Mouse (Mus musculus): ENCODE results near the gene Pacsin2. TPM values are rescaled to one million over a fixed set of nuclear protein-coding genes. Genes with fewer than 3 reads are reported as not detected.
A peak's percentile ranks its signal among the peaks of the same experiment; 100 is the strongest.
"Not testable (repeated sequence)": the region's sequence is repeated elsewhere in the genome, so short reads cannot be mapped to it uniquely, and the experiment has no call there.

Pacsin2 gene
- polyA plus RNA-seq, 1 experiment from 2014 or later, result 42.5 TPM

DNA sequence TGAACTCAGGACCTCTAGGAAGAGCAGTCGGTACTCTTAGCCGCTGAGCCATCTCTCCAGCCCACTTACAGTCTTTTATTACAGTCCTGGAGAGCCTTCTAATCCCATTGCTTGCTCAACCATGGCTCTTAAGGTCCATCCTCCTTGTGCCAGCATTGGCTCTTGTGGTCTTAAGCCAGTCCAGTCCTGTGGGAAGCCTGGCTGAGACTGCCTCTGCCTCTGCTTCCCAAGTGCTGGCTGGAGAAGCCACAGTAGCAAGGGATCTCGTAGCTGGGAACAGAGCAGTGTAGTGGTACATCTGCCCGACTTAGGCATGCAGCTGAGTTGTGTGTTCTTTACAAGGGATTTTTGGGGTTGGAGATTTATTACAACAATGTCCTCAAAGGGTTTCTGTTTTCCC, 81.9 kb downstream of the Pacsin2 start:
- DNase-seq (ENCODE audit: low spot score) (no peak), ATAC-seq (ENCODE audit: low FRiP score, low TSS enrichment) (no peak)
- H3K4me3 ChIP-seq (ENCODE audit: low read depth, low read length), result no peak overlapping the region
- TF ChIP-seq CTCF (IDR thresholded peaks at IDR 0.05; ENCODE audit: low read depth) (no peak), EP300 (optimal IDR thresholded peaks at IDR 0.05) (no peak)
- no peak overlapping the region for H3K27ac ChIP-seq (replicated peaks)
- WGBS, result 92% methylated on average over 4 of the region's 4 CpGs
- peaks cover 26% of the 10 kb centered on the region for H3K36me3 ChIP-seq (ENCODE audit: control insufficient read depth, insufficient read depth, low read length)
- no peak overlapping the region for H3K9ac ChIP-seq (ENCODE audit: low read length)
- no peaks in the 10 kb centered on the region for H3K9me3 ChIP-seq (ENCODE audit: control insufficient read depth, low read length)
- H3K4me2 ChIP-seq (replicated peaks; ENCODE audit: low read depth), result no peak overlapping the region
- H3K4me1 ChIP-seq (replicated peaks; ENCODE audit: control insufficient read depth, insufficient read depth), result no peaks in the 10 kb centered on the region
- H3K27me3 ChIP-seq (ENCODE audit: control insufficient read depth, insufficient read depth, low read length), result no peaks in the 10 kb centered on the region

DNA sequence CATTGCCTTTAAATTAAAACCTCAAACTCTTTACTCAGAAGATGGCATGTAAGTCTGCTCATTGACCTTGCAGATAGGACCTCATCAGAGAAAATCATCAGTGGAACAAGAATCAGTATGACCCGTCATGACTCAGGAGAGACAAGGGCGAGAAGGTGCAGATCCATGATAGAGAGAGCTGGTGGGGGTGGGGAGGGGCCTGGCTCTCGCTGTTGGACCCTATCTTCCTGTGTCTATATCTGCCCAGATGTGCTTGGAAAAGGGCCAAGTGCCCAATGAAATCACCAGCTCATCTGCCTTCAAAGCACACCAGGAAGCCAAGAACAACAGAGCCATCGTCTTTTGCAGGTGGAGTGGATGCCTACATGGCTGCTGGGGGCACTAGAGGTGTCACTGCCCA, 87.3 kb downstream of the Pacsin2 start:
- no peaks in the 10 kb centered on the region for H3K27me3 ChIP-seq (ENCODE audit: control insufficient read depth, insufficient read depth, low read length)
- ATAC-seq (ENCODE audit: low FRiP score, low TSS enrichment) (no peak), DNase-seq (ENCODE audit: low spot score) (no peak)
- no peak for TF ChIP-seq EP300 (optimal IDR thresholded peaks at IDR 0.05)
- TF ChIP-seq CTCF (IDR thresholded peaks at IDR 0.05; ENCODE audit: low read depth), result no peak
- no peak overlapping the region for H3K9ac ChIP-seq (ENCODE audit: low read length)
- 81% methylated on average over 4 of the region's 4 CpGs for WGBS
- H3K4me1 ChIP-seq (replicated peaks; ENCODE audit: control insufficient read depth, insufficient read depth), result no peaks in the 10 kb centered on the region
- H3K36me3 ChIP-seq (ENCODE audit: control insufficient read depth, insufficient read depth, low read length), result peaks cover 13% of the 10 kb centered on the region
- H3K27ac ChIP-seq (replicated peaks), result no peak overlapping the region
- no peak overlapping the region for H3K4me3 ChIP-seq (ENCODE audit: low read depth, low read length)
- H3K9me3 ChIP-seq (ENCODE audit: control insufficient read depth, low read length), result no peaks in the 10 kb centered on the region
- no peak overlapping the region for H3K4me2 ChIP-seq (replicated peaks; ENCODE audit: low read depth)

DNA sequence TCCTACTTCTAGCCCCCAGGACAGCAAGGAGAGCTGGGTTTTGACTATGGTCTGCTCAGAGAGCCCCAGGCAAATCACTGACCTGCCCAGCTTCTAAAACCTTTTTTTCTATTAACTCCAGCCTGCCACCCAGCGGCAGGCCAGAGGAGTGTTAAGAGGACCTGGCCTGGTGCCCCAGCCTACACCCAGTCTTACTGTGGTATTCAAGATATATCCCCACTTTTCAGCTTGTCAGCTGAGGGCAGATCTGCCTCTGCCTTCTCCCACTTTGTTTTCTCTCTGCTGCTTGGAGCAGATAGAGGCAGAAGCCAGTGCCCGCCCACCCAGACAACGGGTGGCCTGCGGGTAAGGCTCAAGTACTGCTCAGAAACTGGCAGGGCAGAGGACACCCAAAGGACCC, 89.3 kb downstream of the Pacsin2 start:
- H3K9ac ChIP-seq (ENCODE audit: low read length), result no peak overlapping the region
- H3K9me3 ChIP-seq (ENCODE audit: control insufficient read depth, low read length), result no peaks in the 10 kb centered on the region
- no peak overlapping the region for H3K4me3 ChIP-seq (ENCODE audit: low read depth, low read length)
- H3K36me3 ChIP-seq (ENCODE audit: control insufficient read depth, insufficient read depth, low read length), result peaks cover 10% of the 10 kb centered on the region
- TF ChIP-seq CTCF (IDR thresholded peaks at IDR 0.05; ENCODE audit: low read depth) (peak; percentile 81), EP300 (optimal IDR thresholded peaks at IDR 0.05) (no peak)
- DNase-seq (ENCODE audit: low spot score) (peak; percentile 82), ATAC-seq (ENCODE audit: low FRiP score, low TSS enrichment) (peak; percentile 65)
- H3K4me2 ChIP-seq (replicated peaks; ENCODE audit: low read depth), result no peak overlapping the region
- H3K4me1 ChIP-seq (replicated peaks; ENCODE audit: control insufficient read depth, insufficient read depth), result no peaks in the 10 kb centered on the region
- H3K27ac ChIP-seq (replicated peaks), result no peak overlapping the region
- H3K27me3 ChIP-seq (ENCODE audit: control insufficient read depth, insufficient read depth, low read length), result no peaks in the 10 kb centered on the region
- WGBS, result 58% methylated on average over 4 of the region's 4 CpGs

DNA sequence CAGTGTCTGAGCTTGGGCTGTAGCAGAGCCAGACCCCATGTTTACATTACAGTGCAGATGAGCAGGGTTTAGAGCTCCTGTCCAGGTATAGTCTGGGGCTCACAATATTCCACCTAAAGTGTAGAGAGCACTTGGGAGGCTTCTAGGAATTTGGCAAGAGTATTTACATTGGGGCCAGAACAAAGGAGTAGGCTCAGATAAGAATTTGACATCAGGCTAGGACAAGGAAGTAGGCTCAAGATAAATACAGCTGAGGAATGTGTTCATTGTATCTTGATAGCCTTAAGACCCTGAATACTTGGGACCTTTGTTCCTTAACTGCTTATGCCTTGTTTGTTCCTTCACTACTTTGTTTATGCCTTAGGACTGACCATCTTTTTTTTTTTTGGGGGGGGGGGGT, 90.3 kb downstream of the Pacsin2 start:
- DNase-seq (ENCODE audit: low spot score) (no peak), ATAC-seq (ENCODE audit: low FRiP score, low TSS enrichment) (0 out of 2 replicates have a peak, but pooled peaks have one; percentile 19)
- Histone ChIP-seq H3K4me3 (ENCODE audit: low read depth, low read length) (no peak overlapping the region), H3K9ac (ENCODE audit: low read length) (no peak overlapping the region), H3K27me3 (ENCODE audit: control insufficient read depth, insufficient read depth, low read length) (no peaks in the 10 kb centered on the region), H3K9me3 (ENCODE audit: control insufficient read depth, low read length) (no peaks in the 10 kb centered on the region), H3K27ac (replicated peaks) (no peak overlapping the region), H3K4me2 (replicated peaks; ENCODE audit: low read depth) (no peak overlapping the region), H3K36me3 (ENCODE audit: control insufficient read depth, insufficient read depth, low read length) (peaks cover 10% of the 10 kb centered on the region), H3K4me1 (replicated peaks; ENCODE audit: control insufficient read depth, insufficient read depth) (no peaks in the 10 kb centered on the region)
- TF ChIP-seq CTCF (IDR thresholded peaks at IDR 0.05; ENCODE audit: low read depth) (no peak), EP300 (optimal IDR thresholded peaks at IDR 0.05) (no peak)

DNA sequence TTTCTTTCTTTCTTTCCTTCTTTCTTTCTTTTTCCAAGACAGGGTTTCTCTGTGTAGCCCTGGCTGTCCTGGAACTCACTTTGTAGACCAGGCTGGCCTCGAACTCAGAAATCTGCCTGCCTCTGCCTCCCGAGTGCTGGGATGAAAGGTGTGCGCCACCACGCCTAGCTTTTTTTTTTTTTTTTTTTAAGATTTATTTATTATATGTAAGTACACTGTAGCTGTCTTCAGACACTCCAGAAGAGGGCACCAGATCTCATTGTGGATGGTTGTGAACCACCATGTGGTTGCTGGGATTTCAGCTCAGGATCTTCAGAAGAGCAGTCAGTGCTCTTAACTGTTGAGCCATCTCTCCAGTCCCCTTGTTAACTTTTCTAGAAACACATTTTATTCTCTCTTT, 95.7 kb downstream of the Pacsin2 start:
- H3K27ac ChIP-seq (replicated peaks); H3K9ac ChIP-seq (ENCODE audit: low read length); H3K27me3 ChIP-seq (ENCODE audit: control insufficient read depth, insufficient read depth, low read length); H3K36me3 ChIP-seq (ENCODE audit: control insufficient read depth, insufficient read depth, low read length); H3K4me3 ChIP-seq (ENCODE audit: low read depth, low read length); H3K4me2 ChIP-seq (replicated peaks; ENCODE audit: low read depth); DNase-seq (ENCODE audit: low spot score); ATAC-seq (ENCODE audit: low FRiP score, low TSS enrichment); H3K9me3 ChIP-seq (ENCODE audit: control insufficient read depth, low read length); H3K4me1 ChIP-seq (replicated peaks; ENCODE audit: control insufficient read depth, insufficient read depth): not testable (repeated sequence)
- WGBS, result 95% methylated on average over 4 of the region's 4 CpGs
- 0 out of 2 replicates have a peak, but pooled peaks have one; percentile 13 for TF ChIP-seq CTCF (IDR thresholded peaks at IDR 0.05; ENCODE audit: low read depth)

DNA sequence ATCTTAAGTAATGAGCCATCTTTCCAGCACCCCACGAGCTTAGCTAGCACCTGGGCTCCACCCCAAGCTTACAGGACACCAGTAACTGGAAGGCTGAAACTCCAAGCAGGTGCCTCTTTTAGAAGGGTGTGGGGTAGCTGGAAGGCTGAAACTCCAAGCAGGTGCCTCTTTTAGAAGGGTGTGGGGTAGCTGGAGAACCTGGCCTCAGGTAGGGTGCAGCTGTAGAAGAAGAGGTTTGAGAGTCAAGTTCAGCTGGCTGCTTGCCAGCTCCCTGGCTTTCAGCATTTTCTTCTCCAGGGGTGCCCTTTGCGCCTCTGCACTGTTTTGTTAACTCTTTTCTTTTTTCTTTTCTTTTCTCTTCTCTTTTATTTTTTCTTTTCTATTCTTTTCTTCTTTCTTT, 96.1 kb downstream of the Pacsin2 start:
- 62% methylated on average over 2 of the region's 2 CpGs for WGBS
- no peak for ATAC-seq (ENCODE audit: low FRiP score, low TSS enrichment)
- no peak overlapping the region for H3K4me3 ChIP-seq (ENCODE audit: low read depth, low read length)
- TF ChIP-seq EP300 (optimal IDR thresholded peaks at IDR 0.05), result no peak
- TF ChIP-seq CTCF (IDR thresholded peaks at IDR 0.05; ENCODE audit: low read depth), result no peak
- peak; percentile 61 for DNase-seq (ENCODE audit: low spot score)
- H3K9me3 ChIP-seq (ENCODE audit: control insufficient read depth, low read length), result no peaks in the 10 kb centered on the region
- no peak overlapping the region for H3K27ac ChIP-seq (replicated peaks)
- no peak overlapping the region for H3K4me2 ChIP-seq (replicated peaks; ENCODE audit: low read depth)
- H3K4me1 ChIP-seq (replicated peaks; ENCODE audit: control insufficient read depth, insufficient read depth), result no peaks in the 10 kb centered on the region
- no peaks in the 10 kb centered on the region for H3K36me3 ChIP-seq (ENCODE audit: control insufficient read depth, insufficient read depth, low read length)
- H3K9ac ChIP-seq (ENCODE audit: low read length), result no peak overlapping the region
- H3K27me3 ChIP-seq (ENCODE audit: control insufficient read depth, insufficient read depth, low read length), result no peaks in the 10 kb centered on the region
